Mouse (Mus musculus): ENCODE measurements at regions not wholly inside any gene's neighbourhood (a gene's known extent, or its start where the extent isn't known, plus 50 kb on each side); places are given as distances from the start of the nearest gene placed in this dataset.

DNA sequence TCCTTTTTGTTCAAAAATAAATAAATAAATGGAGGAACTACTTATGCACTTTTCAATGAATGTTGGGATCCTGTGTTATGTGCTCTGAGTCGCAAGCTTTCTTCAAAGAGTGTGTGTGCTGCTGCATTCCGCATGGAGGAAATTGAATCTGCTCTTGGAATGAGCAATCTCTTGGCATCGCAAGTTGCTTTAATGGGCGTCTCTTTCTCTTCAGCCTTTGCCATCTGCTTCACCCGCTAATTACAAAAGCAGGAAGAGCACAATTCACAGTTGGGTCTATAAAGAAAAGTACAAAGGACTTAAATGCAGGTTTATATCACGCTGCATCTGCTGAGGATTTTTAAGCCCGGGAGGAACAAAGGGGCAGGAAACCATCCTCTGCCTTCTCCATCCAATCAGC is 272.5 kb upstream of the Lrig3 start:
- WGBS: 66% methylated on average over 7 of the region's 7 CpGs

DNA sequence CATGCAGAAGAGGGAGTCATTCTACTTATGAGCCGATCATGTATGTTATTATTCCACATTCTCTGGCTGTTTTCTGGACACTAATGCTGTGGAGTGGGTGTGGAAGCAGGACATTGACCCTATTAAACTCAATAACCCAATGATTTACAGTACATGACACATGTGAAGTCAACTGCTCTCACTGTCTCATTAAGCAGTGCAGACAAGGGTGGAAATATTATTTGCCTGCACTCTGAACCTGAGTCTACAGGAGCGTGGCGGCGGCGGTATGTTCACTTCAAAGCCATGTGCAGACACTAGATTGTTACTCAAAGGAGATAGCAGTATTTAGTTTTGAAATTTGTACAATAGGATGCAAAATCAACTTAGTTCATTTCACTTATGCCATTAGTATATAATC is 269.8 kb upstream of the Lrig3 start:
- TF ChIP-seq CTCF (IDR thresholded peaks at IDR 0.05; ENCODE audit: extremely low read depth, insufficient read depth, insufficient read length, insufficient replicate concordance) (no peak), POLR2A (IDR thresholded peaks at IDR 0.05; ENCODE audit: low read depth, low read length) (no peak)

More for the DNA sequence above, 272.5 kb upstream of the Lrig3 start:
- H3K27ac ChIP-seq (ENCODE audit: insufficient read depth, low read length): no peak overlapping the region
- no peaks in the 10 kb centered on the region for H3K36me3 ChIP-seq (ENCODE audit: control insufficient read depth, insufficient read depth, low read length)
- H3K27me3 ChIP-seq (ENCODE audit: control insufficient read depth, insufficient read depth, low read length): no peaks in the 10 kb centered on the region
- H3K4me1 ChIP-seq (ENCODE audit: control insufficient read depth, insufficient read depth, insufficient read length): no peaks in the 10 kb centered on the region
- DNase-seq (ENCODE audit: low read depth in 1 of 2, low spot score in 2 of 2): no peak
- no peak for TF ChIP-seq CTCF (IDR thresholded peaks at IDR 0.05; ENCODE audit: extremely low read depth, insufficient read depth, insufficient read length, insufficient replicate concordance)
- TF ChIP-seq POLR2A (IDR thresholded peaks at IDR 0.05; ENCODE audit: low read depth, low read length): no peak
- no peak overlapping the region for H3K4me3 ChIP-seq (ENCODE audit: extremely low read depth, insufficient read depth, insufficient read length)

DNA sequence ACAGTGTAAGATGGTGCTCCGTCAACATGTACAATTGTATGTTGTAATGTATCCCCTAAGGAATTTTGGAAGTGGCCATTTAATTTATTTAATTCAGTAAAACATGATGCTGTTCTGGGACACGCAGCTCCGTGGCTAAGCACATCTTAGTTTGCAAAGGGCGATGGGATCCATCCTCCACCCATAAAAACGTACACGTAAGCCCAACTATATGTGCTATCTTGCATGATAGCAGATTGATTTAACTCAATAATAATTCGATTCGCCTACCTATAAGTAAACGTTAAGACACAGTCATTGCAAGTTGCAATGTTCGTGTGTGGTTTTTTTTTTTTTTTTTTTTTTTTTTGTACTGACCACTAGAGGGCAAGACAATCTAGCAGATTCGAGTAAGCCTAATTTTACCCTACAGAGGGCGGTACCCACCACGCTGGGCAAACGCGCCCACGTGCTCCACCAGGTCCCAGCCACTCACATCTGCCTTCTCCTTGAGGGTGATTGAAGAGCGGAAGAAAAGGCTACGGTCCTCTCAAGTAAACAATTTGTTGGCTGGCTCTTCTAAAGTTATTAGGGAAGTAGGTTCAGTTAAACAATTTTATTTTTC is 240.8 kb upstream of the Lrig3 start:
- no peaks in the 10 kb centered on the region for H3K27me3 ChIP-seq (ENCODE audit: control insufficient read depth, insufficient read depth, low read length)
- TF ChIP-seq POLR2A (IDR thresholded peaks at IDR 0.05; ENCODE audit: low read depth, low read length) (no peak), CTCF (IDR thresholded peaks at IDR 0.05; ENCODE audit: extremely low read depth, insufficient read depth, insufficient read length, insufficient replicate concordance) (peak; percentile 10; the same call in 1 of the 2 replicates)
- 32% methylated on average over 18 of the region's 18 CpGs for WGBS
- H3K4me1 ChIP-seq (ENCODE audit: control insufficient read depth, insufficient read depth, insufficient read length): no peaks in the 10 kb centered on the region
- no peak overlapping the region for H3K4me3 ChIP-seq (ENCODE audit: extremely low read depth, insufficient read depth, insufficient read length)
- DNase-seq (ENCODE audit: low read depth in 1 of 2, low spot score in 2 of 2): no peak
- no peaks in the 10 kb centered on the region for H3K36me3 ChIP-seq (ENCODE audit: control insufficient read depth, insufficient read depth, low read length)
- H3K27ac ChIP-seq (ENCODE audit: insufficient read depth, low read length): no peak overlapping the region

More for the DNA sequence above, 269.8 kb upstream of the Lrig3 start:
- H3K27me3 ChIP-seq (ENCODE audit: control insufficient read depth, insufficient read depth, low read length): no peaks in the 10 kb centered on the region
- WGBS: 97% methylated on average over 5 of the region's 5 CpGs
- no peak overlapping the region for H3K4me3 ChIP-seq (ENCODE audit: extremely low read depth, insufficient read depth, insufficient read length)
- no peak overlapping the region for H3K27ac ChIP-seq (ENCODE audit: insufficient read depth, low read length)
- H3K36me3 ChIP-seq (ENCODE audit: control insufficient read depth, insufficient read depth, low read length): no peaks in the 10 kb centered on the region
- DNase-seq (ENCODE audit: low read depth in 1 of 2, low spot score in 2 of 2): no peak
- H3K4me1 ChIP-seq (ENCODE audit: control insufficient read depth, insufficient read depth, insufficient read length): no peaks in the 10 kb centered on the region

DNA sequence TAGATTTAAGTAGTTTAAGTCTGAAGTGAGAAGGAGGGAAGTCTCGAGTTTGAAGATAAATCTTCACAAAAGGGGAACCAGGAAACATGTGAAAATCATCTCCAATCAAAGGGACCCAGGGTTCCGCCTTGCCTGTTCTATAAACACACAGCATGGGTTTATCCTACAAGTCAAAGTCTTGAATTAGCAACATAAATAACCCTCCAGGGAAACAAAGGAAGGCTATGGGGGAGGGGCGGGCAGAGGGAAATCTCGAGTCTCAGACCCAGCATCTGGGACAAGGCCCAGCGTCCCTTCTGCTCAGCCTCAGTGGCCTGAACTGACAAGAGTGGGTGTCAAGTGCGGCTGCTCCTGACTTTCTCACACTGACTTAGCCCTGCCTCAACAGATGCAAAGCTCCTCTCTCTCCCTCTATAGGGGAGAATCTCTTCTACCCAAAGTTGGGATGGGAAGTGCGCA is 240.3 kb upstream of the Lrig3 start:
- DNase-seq (ENCODE audit: low read depth in 1 of 2, low spot score in 2 of 2): no peak
- no peaks in the 10 kb centered on the region for H3K36me3 ChIP-seq (ENCODE audit: control insufficient read depth, insufficient read depth, low read length)
- WGBS: 59% methylated on average over 7 of the region's 7 CpGs

DNA sequence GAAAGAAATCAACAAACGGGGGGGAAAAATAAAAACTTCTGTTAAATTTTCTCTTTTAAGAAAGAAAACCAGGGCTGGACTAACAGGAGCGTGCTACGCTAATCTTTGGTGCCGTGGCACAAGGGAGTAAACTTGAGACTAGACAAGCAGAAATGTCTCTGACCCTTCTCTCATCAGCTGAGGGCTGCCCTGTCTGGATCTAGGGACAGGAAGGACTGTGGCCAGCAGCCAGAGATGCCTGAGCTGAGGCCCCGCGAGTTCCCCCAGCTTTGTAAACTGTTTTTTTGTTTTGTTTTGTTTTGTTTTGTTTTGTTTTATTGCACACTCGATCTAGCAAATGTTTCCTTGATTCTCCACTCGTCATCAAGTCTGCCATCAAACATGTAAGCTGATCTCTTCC is 239.4 kb upstream of the Lrig3 start:
- no peaks in the 10 kb centered on the region for H3K27me3 ChIP-seq (ENCODE audit: control insufficient read depth, insufficient read depth, low read length)
- H3K4me1 ChIP-seq (ENCODE audit: control insufficient read depth, insufficient read depth, insufficient read length): no peaks in the 10 kb centered on the region
- H3K4me3 ChIP-seq (ENCODE audit: extremely low read depth, insufficient read depth, insufficient read length): no peak overlapping the region
- H3K36me3 ChIP-seq (ENCODE audit: control insufficient read depth, insufficient read depth, low read length): no peaks in the 10 kb centered on the region
- no peak overlapping the region for H3K27ac ChIP-seq (ENCODE audit: insufficient read depth, low read length)
- WGBS: 74% methylated on average over 8 of the region's 8 CpGs
- no peak for DNase-seq (ENCODE audit: low read depth in 1 of 2, low spot score in 2 of 2)
- no peak for TF ChIP-seq CTCF (IDR thresholded peaks at IDR 0.05; ENCODE audit: extremely low read depth, insufficient read depth, insufficient read length, insufficient replicate concordance)
- TF ChIP-seq POLR2A (IDR thresholded peaks at IDR 0.05; ENCODE audit: low read depth, low read length): no peak

More for the DNA sequence above, 240.3 kb upstream of the Lrig3 start:
- no peak overlapping the region for H3K4me3 ChIP-seq (ENCODE audit: extremely low read depth, insufficient read depth, insufficient read length)
- TF ChIP-seq POLR2A (IDR thresholded peaks at IDR 0.05; ENCODE audit: low read depth, low read length) (no peak), CTCF (IDR thresholded peaks at IDR 0.05; ENCODE audit: extremely low read depth, insufficient read depth, insufficient read length, insufficient replicate concordance) (no peak)
- no peaks in the 10 kb centered on the region for H3K27me3 ChIP-seq (ENCODE audit: control insufficient read depth, insufficient read depth, low read length)
- H3K27ac ChIP-seq (ENCODE audit: insufficient read depth, low read length): no peak overlapping the region
- no peaks in the 10 kb centered on the region for H3K4me1 ChIP-seq (ENCODE audit: control insufficient read depth, insufficient read depth, insufficient read length)

DNA sequence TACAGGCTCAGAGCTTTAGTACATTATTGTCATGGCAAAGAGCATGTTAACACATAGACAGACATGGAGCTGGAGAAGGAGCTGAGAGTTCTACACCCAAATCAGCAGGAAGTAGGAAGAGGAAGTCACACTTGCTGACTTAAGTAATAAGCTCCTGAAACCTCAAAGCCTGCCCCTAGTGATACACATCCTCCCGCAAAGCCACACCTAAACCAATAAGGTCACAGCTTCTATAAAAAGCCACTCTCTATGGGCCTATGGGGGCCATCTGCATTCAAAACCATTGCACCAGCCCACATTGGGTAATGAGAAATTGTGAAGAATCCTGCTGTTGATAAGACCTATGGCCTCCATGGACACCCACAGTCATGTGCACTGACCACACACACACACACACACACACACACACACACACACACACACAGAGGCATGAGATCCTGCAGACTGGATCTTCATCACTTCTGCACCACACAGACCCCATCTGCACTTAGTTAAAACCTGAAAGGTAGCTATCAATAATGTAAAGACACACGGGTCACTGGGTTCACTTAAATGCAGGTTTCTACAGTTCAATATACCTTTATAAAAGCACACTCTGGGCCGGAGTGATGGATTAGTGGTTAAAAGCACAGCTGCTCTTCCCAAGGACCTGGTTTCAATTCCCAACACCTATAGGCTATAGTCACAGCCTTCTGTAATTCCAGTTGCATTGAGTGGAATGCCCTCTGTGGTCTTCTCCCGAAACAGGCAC is 230.0 kb upstream of the Lrig3 start:
- Histone ChIP-seq H3K36me3 (ENCODE audit: control insufficient read depth, insufficient read depth, low read length) (no peaks in the 10 kb centered on the region), H3K27me3 (ENCODE audit: control insufficient read depth, insufficient read depth, low read length) (no peaks in the 10 kb centered on the region), H3K4me1 (ENCODE audit: control insufficient read depth, insufficient read depth, insufficient read length) (no peaks in the 10 kb centered on the region), H3K27ac (ENCODE audit: insufficient read depth, low read length) (no peak overlapping the region), H3K4me3 (ENCODE audit: extremely low read depth, insufficient read depth, insufficient read length) (no peak overlapping the region)
- 92% methylated on average over 4 of the region's 4 CpGs for WGBS
- TF ChIP-seq CTCF (IDR thresholded peaks at IDR 0.05; ENCODE audit: extremely low read depth, insufficient read depth, insufficient read length, insufficient replicate concordance) (no peak), POLR2A (IDR thresholded peaks at IDR 0.05; ENCODE audit: low read depth, low read length) (no peak)
- no peak for DNase-seq (ENCODE audit: low read depth in 1 of 2, low spot score in 2 of 2)

DNA sequence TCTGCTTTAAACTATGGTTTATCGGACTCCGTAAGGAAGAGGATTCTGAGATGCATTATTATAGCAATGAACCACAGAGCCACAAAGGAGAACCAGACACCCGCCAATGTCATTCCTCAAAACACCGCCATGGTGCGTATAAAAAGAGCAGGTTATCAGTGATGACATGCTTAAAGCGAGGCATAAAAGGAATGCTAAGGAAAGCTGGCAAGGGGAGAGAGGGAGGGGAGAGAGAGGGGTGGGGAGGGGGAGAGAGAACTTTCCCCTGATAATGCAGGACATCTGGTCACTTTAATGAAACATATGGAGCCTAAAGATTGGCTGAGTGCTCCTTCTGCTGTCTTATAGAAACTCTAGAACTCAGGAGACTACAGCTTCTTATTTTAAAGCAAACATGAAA is 222.8 kb upstream of the Lrig3 start:
- Histone ChIP-seq H3K27ac (ENCODE audit: insufficient read depth, low read length) (no peak overlapping the region), H3K4me1 (ENCODE audit: control insufficient read depth, insufficient read depth, insufficient read length) (no peaks in the 10 kb centered on the region), H3K4me3 (ENCODE audit: extremely low read depth, insufficient read depth, insufficient read length) (no peak overlapping the region), H3K36me3 (ENCODE audit: control insufficient read depth, insufficient read depth, low read length) (no peaks in the 10 kb centered on the region), H3K27me3 (ENCODE audit: control insufficient read depth, insufficient read depth, low read length) (no peaks in the 10 kb centered on the region)
- 82% methylated on average over 6 of the region's 6 CpGs for WGBS
- DNase-seq (ENCODE audit: low read depth in 1 of 2, low spot score in 2 of 2): no peak
- no peak for TF ChIP-seq CTCF (IDR thresholded peaks at IDR 0.05; ENCODE audit: extremely low read depth, insufficient read depth, insufficient read length, insufficient replicate concordance)
- TF ChIP-seq POLR2A (IDR thresholded peaks at IDR 0.05; ENCODE audit: low read depth, low read length): no peak

All from spleen, adult 2 months (tissue).